Mouse (Mus musculus): ENCODE measurements around the gene Olfr1419. TPM values are rescaled to one million over a fixed set of nuclear protein-coding genes. Genes with fewer than 3 reads are reported as not detected.

Olfr1419 gene
- not detected for total RNA-seq (2023)

GRCm38 (mm10) chr19:11875006-11875405 is at the start of gene Olfr1419:
TSS of gene Olfr1419 (minus strand) at chr19:11875106.

DNA sequence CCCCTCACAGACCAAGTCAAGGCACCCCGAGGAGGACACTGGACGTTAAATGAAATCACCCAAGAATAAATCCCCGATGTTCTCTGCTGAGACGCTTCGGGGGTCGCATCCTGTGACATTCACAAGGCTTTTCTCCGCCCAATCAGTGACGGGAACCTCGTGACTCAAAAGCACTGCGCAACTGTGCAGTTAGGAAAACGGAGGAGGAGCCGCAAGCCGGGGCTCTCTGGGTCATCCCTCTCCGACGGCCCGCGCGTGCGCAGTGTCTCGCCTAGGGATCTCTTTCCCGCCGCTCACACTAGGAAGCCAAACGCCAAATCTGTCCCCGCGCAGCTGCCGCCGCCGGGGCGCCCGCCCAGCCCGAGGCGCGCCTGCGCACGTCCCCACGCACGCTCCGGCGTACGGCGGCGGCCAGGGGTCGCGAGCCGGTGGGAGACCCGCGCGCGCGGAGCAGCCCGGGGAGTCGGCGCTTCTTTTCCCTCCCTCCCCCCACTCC is 37.2 kb upstream of the Olfr1419 start, which contains the start of gene Patl1:
Gene Patl1, plus strand, starts transcription at position 363 of the 496 bp plus-strand sequence.

GRCm38 (mm10) chr19:11886265-11886664 is 11.4 kb upstream of the Olfr1419 start, which contains the start of gene Olfr1420:
TSS of gene Olfr1420 (plus strand) at chr19:11886565.

GRCm38 (mm10) chr19:11860966-11861365 is 13.9 kb downstream of the Olfr1419 start, which contains the start of gene Olfr1418:
TSS of gene Olfr1418 (minus strand) at chr19:11861066.

DNA sequence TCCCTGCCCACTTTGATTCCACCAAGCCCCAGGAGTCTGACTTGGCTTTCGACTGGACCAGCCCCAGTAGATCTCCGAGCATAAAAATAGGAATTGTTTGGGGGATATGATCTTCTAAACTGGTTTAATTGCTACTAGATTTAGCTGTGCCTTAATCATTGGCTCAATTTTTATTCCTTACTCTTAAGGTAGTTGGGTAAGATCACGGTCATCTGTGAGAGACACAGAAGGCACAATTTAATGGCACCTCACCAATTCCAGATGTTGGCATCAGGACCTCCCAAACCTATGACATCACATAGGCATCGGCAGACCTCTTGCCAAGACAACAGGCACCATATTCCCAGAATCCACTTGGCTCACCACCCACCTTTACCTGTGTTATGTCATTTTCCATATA is 35.8 kb downstream of the Olfr1419 start, which contains the start of gene Olfr1417:
Gene Olfr1417, minus strand, starts transcription at position 101 of the 400 bp plus-strand sequence.

GRCm38 (mm10) chr19:11819143-11819700 is 55.7 kb downstream of the Olfr1419 start, which contains the start of gene Stx3:
TSS of gene Stx3 (minus strand) at chr19:11819403.

Other genes starting within 250 kb of the Olfr1419 start
- gene Ms4a3, start 234.3 kb downstream of the Olfr1419 start, total RNA-seq (2023) = not detected
- gene Oosp2, start 214.5 kb downstream of the Olfr1419 start, total RNA-seq (2023) = 1 to 10 TPM in 1 of 2 experiments, not detected in 1; 1.5 TPM
- gene Oosp1, start 184.0 kb downstream of the Olfr1419 start, total RNA-seq (2023) = 1 to 10 TPM in 1 of 2 experiments, under 1 TPM in 1; 0.93 to 1.2 TPM
- not detected for gene Oosp3, start 178.1 kb downstream of the Olfr1419 start, total RNA-seq (2023)
- gene Gif, start 127.6 kb downstream of the Olfr1419 start, total RNA-seq (2023) = not detected
- gene Mrpl16, start 104.7 kb downstream of the Olfr1419 start, total RNA-seq (2023) = 10 to 100 TPM; 28.3 to 28.4 TPM
- 1 to 10 TPM; 1.0 TPM for gene Stx3, start 55.7 kb downstream of the Olfr1419 start, total RNA-seq (2023)
- not detected for gene Olfr1417, start 35.9 kb downstream of the Olfr1419 start, total RNA-seq (2023)
- not detected for gene Olfr1418, start 14.0 kb downstream of the Olfr1419 start, total RNA-seq (2023)
- gene Olfr1420, start 11.5 kb upstream of the Olfr1419 start, total RNA-seq (2023) = not detected
- 10 to 100 TPM; 57.4 to 69.2 TPM for gene Patl1, start 37.3 kb upstream of the Olfr1419 start, total RNA-seq (2023)
- 10 to 100 TPM; 57.4 to 58.1 TPM for gene Osbp, start 90.8 kb upstream of the Olfr1419 start, total RNA-seq (2023)
- gene Olfr1423, start 166.2 kb upstream of the Olfr1419 start, total RNA-seq (2023) = not detected
- not detected for gene Olfr1424, start 187.6 kb upstream of the Olfr1419 start, total RNA-seq (2023)
- not detected for gene Olfr1425, start 202.6 kb upstream of the Olfr1419 start, total RNA-seq (2023)
- not detected for gene Olfr1426, start 216.9 kb upstream of the Olfr1419 start, total RNA-seq (2023)
- gene Olfr1427, start 228.2 kb upstream of the Olfr1419 start, total RNA-seq (2023) = not detected
- gene Olfr1428, start 240.8 kb upstream of the Olfr1419 start, total RNA-seq (2023) = not detected
- not detected for gene Olfr76, start 248.1 kb upstream of the Olfr1419 start, total RNA-seq (2023)